Mouse (Mus musculus) heart, embryonic 13.5 days (tissue): ENCODE results near the gene Gm48552. TPM values are rescaled to one million over a fixed set of nuclear protein-coding genes. Genes with fewer than 3 reads are reported as not detected.

Experiments
- ATAC-seq: fragments of 200-750 bp; cut with Nextera tagmentation; 2 replicates; pipeline ENCODE4 v1.8.0; 2017; ENCODE audit warnings: moderate TSS enrichment; ENCODE audit not compliant: insufficient number of reproducible peaks, low FRiP score, low TSS enrichment; ENCODE audit errors: extremely low read depth
- H3K27ac ChIP-seq: fragments of 300-500 bp; sonication (generic); replicated peaks from 2 replicates; pipeline ENCODE4 v1.5.1; 2015; ENCODE audit warnings: moderate library complexity, mild to moderate bottlenecking, inconsistent platforms
- H3K27me3 ChIP-seq: fragments of 300-500 bp; sonication (generic); replicated peaks from 2 replicates; pipeline ENCODE4 v1.6.1; 2015; ENCODE audit warnings: mild to moderate bottlenecking, inconsistent platforms
- H3K36me3 ChIP-seq: fragments of 300-500 bp; sonication (generic); 2 replicates; pipeline ENCODE4 v1.6.1; 2015; ENCODE audit warnings: mild to moderate bottlenecking, inconsistent platforms
- H3K4me1 ChIP-seq: fragments of 300-500 bp; sonication (generic); 2 replicates; pipeline ENCODE4 v1.6.1; 2015; ENCODE audit warnings: inconsistent platforms
- H3K4me2 ChIP-seq: fragments of 300-500 bp; sonication (generic); 2 replicates; pipeline ENCODE4 v1.6.1; 2015; ENCODE audit warnings: inconsistent platforms, mild to moderate bottlenecking, moderate library complexity
- H3K4me3 ChIP-seq: fragments of 300-500 bp; sonication (generic); 2 replicates; pipeline ENCODE4 v1.5.1; 2015; ENCODE audit warnings: moderate library complexity, mild to moderate bottlenecking, inconsistent platforms
- H3K9ac ChIP-seq: fragments of 300-500 bp; sonication (generic); 2 replicates; pipeline ENCODE4 v1.6.1; 2015; ENCODE audit warnings: inconsistent platforms, mild to moderate bottlenecking, moderate library complexity
- H3K9me3 ChIP-seq: fragments of 300-500 bp; sonication (generic); 2 replicates; pipeline ENCODE4 v1.6.1; 2016; ENCODE audit warnings: inconsistent platforms
- WGBS: fragments of 180-500 bp; shearing (Covaris S2); methylation state at CpG from one replicate; pipeline ENCODE4 v1.1.7; 2015; ENCODE audit warnings: mixed read lengths; 5-methylcytosine and 5-hydroxymethylcytosine counted together
- polyA plus RNA-seq: library from polyadenylated mRNA; unstranded; fragments of >200 nt; fragmentation: Nextera tagmentation; extraction: Ambion mirVana; gene quantifications from 2 replicates; pipeline ENCODE4 v1.2.1, GENCODE M21; 2015

Gm48552 gene
- polyA plus RNA-seq, 1 experiment from 2014 or later = 0.82 TPM

- WGBS = 5% methylated on average over 54 of the region's 54 CpGs
- Histone ChIP-seq H3K9ac (peak overlapping the region; percentile 83), H3K27me3 (peaks cover 7% of the 10 kb centered on the region; the same call in 1 of the 2 replicates), H3K4me3 (peak overlapping the region; percentile 52), H3K4me2 (peak overlapping the region; percentile 81), H3K36me3 (peaks cover 45% of the 10 kb centered on the region), H3K9me3 (no peaks in the 10 kb centered on the region), H3K4me1 (peaks cover 86% of the 10 kb centered on the region), H3K27ac (peak overlapping the region; percentile 96)
- peak; percentile 49; the same call in 1 of the 2 replicates for ATAC-seq
Measured at GRCm38 (mm10) chr10:81363436-81364346, 25.1 kb upstream of the Gm48552 start.

- 18% methylated on average over 28 of the region's 28 CpGs for WGBS
- H3K4me3 ChIP-seq = peak overlapping the region; percentile 52
- no peaks in the 10 kb centered on the region for H3K9me3 ChIP-seq
- peaks cover 54% of the 10 kb centered on the region for H3K36me3 ChIP-seq
- peak overlapping the region; percentile 32; the same call in 1 of the 2 replicates for H3K27ac ChIP-seq
- H3K9ac ChIP-seq = peak overlapping the region; percentile 83
- H3K27me3 ChIP-seq = peaks cover 7% of the 10 kb centered on the region; the same call in 1 of the 2 replicates
- peaks cover 76% of the 10 kb centered on the region for H3K4me1 ChIP-seq
- peak overlapping the region; percentile 81 for H3K4me2 ChIP-seq
- no peak for ATAC-seq
Measured at GRCm38 (mm10) chr10:81364666-81365065, 24.1 kb upstream of the Gm48552 start.

- peaks cover 58% of the 10 kb centered on the region for H3K36me3 ChIP-seq
- no peaks in the 10 kb centered on the region for H3K9me3 ChIP-seq
- peaks cover 72% of the 10 kb centered on the region for H3K4me1 ChIP-seq
- peaks cover 7% of the 10 kb centered on the region; the same call in 1 of the 2 replicates for H3K27me3 ChIP-seq
- peak overlapping the region; percentile 83 for H3K9ac ChIP-seq
- no peak for ATAC-seq
- peak overlapping the region; percentile 81 for H3K4me2 ChIP-seq
- H3K27ac ChIP-seq = peak overlapping the region; percentile 32; the same call in 1 of the 2 replicates
- H3K4me3 ChIP-seq = peak overlapping the region; percentile 52
- WGBS = 35% methylated on average over 4 of the region's 4 CpGs
Measured at GRCm38 (mm10) chr10:81365073-81365472, 23.7 kb upstream of the Gm48552 start.

GRCm38 (mm10) chr10:81365672-81366476 lies 22.9 kb upstream of the Gm48552 start, which contains the start of gene 4930404N11Rik:
4930404N11Rik (minus strand) TSS chr10:81365816.
- ATAC-seq = no peak
- H3K4me2 ChIP-seq = peak within 1 kb of the TSS; percentile 81
- H3K27ac ChIP-seq = peak within 1 kb of the TSS; percentile 32; the same call in 1 of the 2 replicates
- peaks cover 7% of the 10 kb centered on the region; the same call in 1 of the 2 replicates for H3K27me3 ChIP-seq
- peak within 1 kb of the TSS; percentile 52 for H3K4me3 ChIP-seq
- 26% methylated on average over 12 of the region's 12 CpGs for WGBS
- H3K36me3 ChIP-seq = peaks cover 65% of the 10 kb centered on the region
- no peaks in the 10 kb centered on the region for H3K9me3 ChIP-seq
- peaks cover 64% of the 10 kb centered on the region for H3K4me1 ChIP-seq
- peak within 1 kb of the TSS; percentile 83 for H3K9ac ChIP-seq

GRCm38 (mm10) chr10:81366477-81367206 lies 22.2 kb upstream of the Gm48552 start:
- peak overlapping the region; percentile 62 for H3K9ac ChIP-seq
- H3K36me3 ChIP-seq = peaks cover 65% of the 10 kb centered on the region
- peaks cover 56% of the 10 kb centered on the region for H3K4me1 ChIP-seq
- 77% methylated on average over 6 of the region's 6 CpGs for WGBS
- no peaks in the 10 kb centered on the region for H3K9me3 ChIP-seq
- H3K4me3 ChIP-seq = no peak overlapping the region
- peaks cover 7% of the 10 kb centered on the region; the same call in 1 of the 2 replicates for H3K27me3 ChIP-seq
- no peak for ATAC-seq
- no peak overlapping the region for H3K4me2 ChIP-seq
- H3K27ac ChIP-seq = no peak overlapping the region; the same call in 1 of the 2 replicates

- ATAC-seq = no peak
- no peak overlapping the region; the same call in 1 of the 2 replicates for H3K9ac ChIP-seq
- no peak overlapping the region for H3K27ac ChIP-seq
- peaks cover 65% of the 10 kb centered on the region for H3K36me3 ChIP-seq
- H3K4me3 ChIP-seq = no peak overlapping the region
- H3K9me3 ChIP-seq = no peaks in the 10 kb centered on the region
- no peak overlapping the region for H3K4me2 ChIP-seq
- H3K4me1 ChIP-seq = peaks cover 51% of the 10 kb centered on the region
- peaks cover 7% of the 10 kb centered on the region; the same call in 1 of the 2 replicates for H3K27me3 ChIP-seq
- WGBS = 90% methylated on average over 6 of the region's 6 CpGs
Measured at GRCm38 (mm10) chr10:81367207-81367495, 21.7 kb upstream of the Gm48552 start.

- Histone ChIP-seq H3K4me2 (peak overlapping the region; percentile 84; the same call in 1 of the 2 replicates), H3K36me3 (peaks cover 61% of the 10 kb centered on the region), H3K27me3 (no peaks in the 10 kb centered on the region), H3K4me1 (peaks cover 37% of the 10 kb centered on the region), H3K9ac (no peak overlapping the region), H3K4me3 (no peak overlapping the region), H3K27ac (no peak overlapping the region), H3K9me3 (no peaks in the 10 kb centered on the region)
- WGBS = 89% methylated on average over 10 of the region's 10 CpGs
- no peak for ATAC-seq
Measured at GRCm38 (mm10) chr10:81375322-81375721, 13.5 kb upstream of the Gm48552 start.

- Histone ChIP-seq H3K4me1 (peaks cover 39% of the 10 kb centered on the region), H3K4me3 (peak overlapping the region; percentile 83), H3K9me3 (no peaks in the 10 kb centered on the region), H3K9ac (peak overlapping the region; percentile 97), H3K27ac (peak overlapping the region; percentile 77), H3K4me2 (peak overlapping the region; percentile 84), H3K27me3 (no peaks in the 10 kb centered on the region), H3K36me3 (peaks cover 47% of the 10 kb centered on the region)
- 36% methylated on average over 6 of the region's 6 CpGs for WGBS
- no peak for ATAC-seq
Measured at GRCm38 (mm10) chr10:81376561-81377361, 12.0 kb upstream of the Gm48552 start.

GRCm38 (mm10) chr10:81377362-81377664 lies 11.5 kb upstream of the Gm48552 start:
- 50% methylated on average over 2 of the region's 2 CpGs for WGBS
- peak overlapping the region; percentile 83 for H3K4me3 ChIP-seq
- no peak for ATAC-seq
- no peaks in the 10 kb centered on the region for H3K9me3 ChIP-seq
- peaks cover 44% of the 10 kb centered on the region for H3K4me1 ChIP-seq
- H3K27ac ChIP-seq = peak overlapping the region; percentile 77
- peak overlapping the region; percentile 84 for H3K4me2 ChIP-seq
- H3K36me3 ChIP-seq = peaks cover 41% of the 10 kb centered on the region
- peak overlapping the region; percentile 97 for H3K9ac ChIP-seq
- no peaks in the 10 kb centered on the region for H3K27me3 ChIP-seq
